Mouse (Mus musculus) lung, adult 2 months (tissue): Measurements from ENCODE around the gene Ube2c. TPM values are rescaled to one million over a fixed set of nuclear protein-coding genes. Genes with fewer than 3 reads are reported as not detected.

Source experiments
- DNase-seq: peaks from one replicate; pipeline ENCODE4 v3.0.0; 2022
- H3K4me1 ChIP-seq: fragments of 200-500 bp; 2 replicates; pipeline ENCODE4 v1.6.1; 2011; ENCODE audit warnings: low read length; ENCODE audit not compliant: control insufficient read depth, insufficient read depth
- H3K4me3 ChIP-seq: fragments of 200-500 bp; replicated peaks from 2 replicates; pipeline ENCODE3; 2011; ENCODE audit warnings: low read depth, mild to moderate bottlenecking, control low read depth, low read length; ENCODE audit errors: extremely low read depth
- CTCF ChIP-seq: fragments of 200-500 bp; IDR thresholded peaks from 2 replicates; pipeline ENCODE4 v1.5.1; 2011; ENCODE audit warnings: mild to moderate bottlenecking, low read length, control low read depth; ENCODE audit not compliant: insufficient read depth
- POLR2A ChIP-seq: fragments of 200-500 bp; IDR thresholded peaks from 2 replicates; pipeline ENCODE4 v1.6.1; 2011; ENCODE audit warnings: low read depth, mild to moderate bottlenecking, control low read depth, low read length, borderline replicate concordance; ENCODE audit errors: extremely low read depth
- whole genome bisulfite sequencing: fragments of 180-500 bp; shearing (Covaris S2); methylation state at CpG from one replicate; pipeline ENCODE4 v1.1.7; 2018; 5-methylcytosine and 5-hydroxymethylcytosine counted together
- polyA plus RNA-seq: library from polyadenylated mRNA; depleted of rRNA; stranded (reverse); fragments of >200 nt; gene quantifications from 2 replicates; pipeline ENCODE4 v1.2.3, GENCODE M21; 2012; rRNA removed

Gene Ube2c
- polyA plus RNA-seq = 6.2 and 9.7 TPM in 2 replicates

GRCm38 (mm10) chr2:164769258-164770037, at the start of gene Ube2c:
Gene Ube2c (plus strand): TSS chr2:164769898.
- peak; percentile 96 for DNase-seq
- no peak for TF ChIP-seq CTCF
- TF ChIP-seq POLR2A = 0 out of 2 replicates have a peak, but pooled peaks have one; percentile 4
- WGBS = 1% methylated on average over 53 of the region's 53 CpGs
- Histone ChIP-seq H3K4me3 (peak within 1 kb of the TSS; percentile 66), H3K4me1 (peaks cover 6% of the 10 kb centered on the region; the same call in 1 of the 2 replicates)

- WGBS = 62% methylated on average over 4 of the region's 4 CpGs
These were observed 46.4 kb upstream of the Ube2c start for GRCm38 (mm10) chr2:164723276-164723675.

GRCm38 (mm10) chr2:164725895-164726619, 43.6 kb upstream of the Ube2c start:
- TF ChIP-seq POLR2A = no peak
- peak; percentile 71 for TF ChIP-seq CTCF
- WGBS = 16% methylated on average over 6 of the region's 6 CpGs

More at GRCm38 (mm10) chr2:164723276-164723675, 46.4 kb upstream of the Ube2c start:
- TF ChIP-seq CTCF = no peak
- no peak overlapping the region for H3K4me3 ChIP-seq
- DNase-seq = no peak
- H3K4me1 ChIP-seq = no peaks in the 10 kb centered on the region

GRCm38 (mm10) chr2:164731719-164732118, 38.0 kb upstream of the Ube2c start:
- TF ChIP-seq POLR2A (no peak), CTCF (no peak)
- 73% methylated on average over 5 of the region's 5 CpGs for WGBS
- no peak for DNase-seq
- H3K4me3 ChIP-seq = no peak overlapping the region
- no peaks in the 10 kb centered on the region for H3K4me1 ChIP-seq

More at GRCm38 (mm10) chr2:164725895-164726619, 43.6 kb upstream of the Ube2c start:
- Histone ChIP-seq H3K4me1 (no peaks in the 10 kb centered on the region), H3K4me3 (no peak overlapping the region)
- peak; percentile 69 for DNase-seq

- H3K4me1 ChIP-seq = no peaks in the 10 kb centered on the region
- no peak for TF ChIP-seq CTCF
- no peak for TF ChIP-seq POLR2A
- no peak overlapping the region for H3K4me3 ChIP-seq
These were observed 36.4 kb upstream of the Ube2c start for GRCm38 (mm10) chr2:164733259-164733658.

GRCm38 (mm10) chr2:164734839-164735238, 34.9 kb upstream of the Ube2c start:
- TF ChIP-seq POLR2A = no peak
- no peak for TF ChIP-seq CTCF
- H3K4me3 ChIP-seq = no peak overlapping the region
- H3K4me1 ChIP-seq = no peaks in the 10 kb centered on the region
- no peak for DNase-seq
- 65% methylated on average over 5 of the region's 5 CpGs for WGBS

More at GRCm38 (mm10) chr2:164733259-164733658, 36.4 kb upstream of the Ube2c start:
- 60% methylated on average over 2 of the region's 2 CpGs for WGBS
- DNase-seq = no peak

- TF ChIP-seq POLR2A (no peak), CTCF (no peak)
- H3K4me3 ChIP-seq = no peak overlapping the region
- H3K4me1 ChIP-seq = no peaks in the 10 kb centered on the region
- WGBS = 81% methylated on average over 5 of the region's 5 CpGs
- no peak for DNase-seq
These were observed 34.3 kb upstream of the Ube2c start for GRCm38 (mm10) chr2:164735446-164735845.

- no peaks in the 10 kb centered on the region for H3K4me1 ChIP-seq
- no peak overlapping the region for H3K4me3 ChIP-seq
- 56% methylated on average over 3 of the region's 3 CpGs for WGBS
- no peak for DNase-seq
- TF ChIP-seq CTCF (no peak), POLR2A (no peak)
These were observed 32.2 kb upstream of the Ube2c start for GRCm38 (mm10) chr2:164737377-164738090.

- no peak for TF ChIP-seq CTCF
- no peak for TF ChIP-seq POLR2A
- H3K4me3 ChIP-seq = no peak overlapping the region
- no peak for DNase-seq
- H3K4me1 ChIP-seq = no peaks in the 10 kb centered on the region
- 45% methylated on average over 7 of the region's 7 CpGs for WGBS
These were observed 29.8 kb upstream of the Ube2c start for GRCm38 (mm10) chr2:164739876-164740275.
